Mouse (Mus musculus) MEL (cell line): Measurements from ENCODE around the gene Cbx4. TPM values are rescaled to one million over a fixed set of nuclear protein-coding genes. Genes with fewer than 3 reads are reported as not detected.

Experiments
- DNase-seq: peaks from one replicate; pipeline ENCODE4 v3.0.0; 2011; ENCODE audit warnings: low read depth, low spot score
- H3K27ac ChIP-seq: 2 replicates; pipeline ENCODE4 v1.5.1; 2012; ENCODE audit warnings: low read depth, mild to moderate bottlenecking, control low read depth, low read length, moderate library complexity; ENCODE audit not compliant: control insufficient read depth
- H3K27me3 ChIP-seq, 2 experiments: fragments of 150-350 bp in 1 of 2; sonication (generic) in 1 of 2; 2 replicates each; pipeline ENCODE4 v1.6.1; 2012; ENCODE audit warnings: low read length in 2 of 2, mild to moderate bottlenecking in 2 of 2, improper control_type of control experiment in 1 of 2, moderate library complexity in 1 of 2; ENCODE audit not compliant: insufficient read depth in 2 of 2, control insufficient read depth in 1 of 2
- H3K36me3 ChIP-seq, 2 experiments: 2 replicates each; pipeline ENCODE4 v1.6.1; 2012 to 2014; ENCODE audit warnings: low read length in 2 of 2, improper control_type of control experiment in 1 of 2, inconsistent platforms in 1 of 2, mild to moderate bottlenecking in 1 of 2; ENCODE audit not compliant: insufficient read depth in 2 of 2, control insufficient read depth in 1 of 2
- H3K4me1 ChIP-seq, 2 experiments: fragments of 150-350 bp in 1 of 2; sonication (generic) in 1 of 2; 2 replicates each; pipeline ENCODE4 v1.6.1; 2012; ENCODE audit warnings: low read length in 2 of 2, improper control_type of control experiment in 1 of 2, mild to moderate bottlenecking in 1 of 2; ENCODE audit not compliant: insufficient read depth in 2 of 2, control insufficient read depth in 1 of 2
- H3K4me3 ChIP-seq, 2 experiments: fragments of 150-350 bp in 1 of 2; sonication (generic) in 1 of 2; 2 replicates each; pipeline ENCODE4 v1.5.1; 2012; ENCODE audit warnings: low read depth in 2 of 2, low read length in 2 of 2, mild to moderate bottlenecking in 2 of 2, moderate library complexity in 2 of 2, control low read depth in 1 of 2, improper control_type of control experiment in 1 of 2; ENCODE audit not compliant: control insufficient read depth in 1 of 2, insufficient read depth in 1 of 2
- H3K79me2 ChIP-seq: 2 replicates; pipeline ENCODE4 v1.6.1; 2012; ENCODE audit warnings: mild to moderate bottlenecking, low read length, moderate library complexity; ENCODE audit not compliant: control insufficient read depth, poor library complexity, insufficient read depth
- H3K9ac ChIP-seq: 2 replicates; pipeline ENCODE4 v1.6.1; 2012; ENCODE audit warnings: low read depth, mild to moderate bottlenecking, control low read depth, low read length, moderate library complexity; ENCODE audit not compliant: control insufficient read depth, poor library complexity, severe bottlenecking
- H3K9me3 ChIP-seq: fragments of 150-350 bp; sonication (generic); replicated peaks from 2 replicates; pipeline ENCODE4 v1.6.1; 2012; ENCODE audit warnings: mild to moderate bottlenecking, low read length, improper control_type of control experiment, moderate library complexity; ENCODE audit not compliant: insufficient read depth
- CHD1 ChIP-seq: IDR thresholded peaks from 2 replicates; pipeline ENCODE4 v1.6.1; 2012; ENCODE audit warnings: low read depth, mild to moderate bottlenecking, inconsistent platforms, low read length, improper control_type of control experiment
- CTCF ChIP-seq, 3 experiments: IDR thresholded peaks in 2 of 3; conservative IDR thresholded peaks in 1 of 3; 2 replicates each; pipeline ENCODE4 v1.5.1; 2011 to 2012; ENCODE audit warnings: low read length in 3 of 3, low read depth in 2 of 3, mild to moderate bottlenecking in 2 of 3, improper control_type of control experiment in 1 of 3, inconsistent platforms in 1 of 3, mixed read lengths in 1 of 3, moderate library complexity in 1 of 3; ENCODE audit not compliant: control insufficient read depth in 1 of 3, insufficient read depth in 1 of 3, poor library complexity in 1 of 3, severe bottlenecking in 1 of 3
- ELF1 ChIP-seq: IDR thresholded peaks from 2 replicates; pipeline ENCODE4 v1.6.1; 2014; ENCODE audit warnings: low read depth, mild to moderate bottlenecking, inconsistent platforms, low read length, improper control_type of control experiment, moderate library complexity
- ETS1 ChIP-seq: IDR thresholded peaks from 2 replicates; pipeline ENCODE4 v1.6.1; 2012; ENCODE audit warnings: low read depth, mild to moderate bottlenecking, inconsistent platforms, low read length, improper control_type of control experiment, moderate library complexity
- GATA1 ChIP-seq: IDR thresholded peaks from 2 replicates; pipeline ENCODE4 v1.6.1; 2011; ENCODE audit warnings: low read depth, low read length, improper control_type of control experiment
- JUND ChIP-seq: IDR thresholded peaks from 2 replicates; pipeline ENCODE4 v1.6.1; 2011; ENCODE audit warnings: low read depth, mild to moderate bottlenecking, improper control_type of control experiment, low read length
- KAT2A ChIP-seq: conservative IDR thresholded peaks from 2 replicates; pipeline ENCODE4 v1.6.1; 2012; ENCODE audit warnings: low read depth, low read length, improper control_type of control experiment, inconsistent platforms
- MXI1 ChIP-seq: IDR thresholded peaks from 2 replicates; pipeline ENCODE4 v1.6.1; 2011; ENCODE audit warnings: mild to moderate bottlenecking, low read depth, low read length, improper control_type of control experiment
- MYB ChIP-seq: IDR thresholded peaks from 2 replicates; pipeline ENCODE4 v1.6.1; 2011; ENCODE audit warnings: mild to moderate bottlenecking, low read depth, low read length, improper control_type of control experiment
- MYC ChIP-seq: IDR thresholded peaks from 2 replicates; pipeline ENCODE4 v1.6.1; 2011; ENCODE audit warnings: low read depth, mild to moderate bottlenecking, low read length, improper control_type of control experiment, moderate library complexity
- NRF1 ChIP-seq: IDR thresholded peaks from 2 replicates; pipeline ENCODE4 v1.6.1; 2014; ENCODE audit warnings: low read depth, mild to moderate bottlenecking, inconsistent platforms, low read length, improper control_type of control experiment, moderate library complexity; ENCODE audit not compliant: poor library complexity, insufficient read depth, severe bottlenecking
- POLR2A ChIP-seq, 2 experiments: IDR thresholded peaks; 2 replicates each; pipeline ENCODE4 v1.6.1; 2011 to 2012; ENCODE audit warnings: low read length in 2 of 2, mild to moderate bottlenecking in 2 of 2, control low read depth in 1 of 2, improper control_type of control experiment in 1 of 2, low read depth in 1 of 2, moderate library complexity in 1 of 2; ENCODE audit not compliant: control insufficient read depth in 1 of 2, insufficient read depth in 1 of 2, poor library complexity in 1 of 2
- POLR2AphosphoS5 ChIP-seq: IDR thresholded peaks from 2 replicates; pipeline ENCODE4 v1.6.1; 2012; ENCODE audit warnings: low read depth, borderline replicate concordance, mild to moderate bottlenecking, inconsistent platforms, low read length, moderate library complexity, mixed read lengths
- RCOR1 ChIP-seq: IDR thresholded peaks from 2 replicates; pipeline ENCODE4 v1.6.1; 2012; ENCODE audit warnings: low read depth, mild to moderate bottlenecking, inconsistent platforms, low read length, improper control_type of control experiment
- SMC3 ChIP-seq: IDR thresholded peaks from 2 replicates; pipeline ENCODE4 v1.6.1; 2011; ENCODE audit warnings: low read depth, low read length, improper control_type of control experiment
- TAL1 ChIP-seq: IDR thresholded peaks from 2 replicates; pipeline ENCODE4 v1.6.1; 2012; ENCODE audit warnings: mild to moderate bottlenecking, inconsistent platforms, low read length, moderate library complexity, mixed read lengths
- TBP ChIP-seq: IDR thresholded peaks from 2 replicates; pipeline ENCODE4 v1.8.0; 2011; ENCODE audit warnings: low read depth, low read length, improper control_type of control experiment
- TCF12 ChIP-seq: IDR thresholded peaks from 2 replicates; pipeline ENCODE4 v1.6.1; 2014; ENCODE audit warnings: low read depth, mild to moderate bottlenecking, inconsistent platforms, low read length, improper control_type of control experiment, moderate library complexity
- UBTF ChIP-seq: IDR thresholded peaks from 2 replicates; pipeline ENCODE4 v1.6.1; 2012; ENCODE audit warnings: low read depth, mild to moderate bottlenecking, inconsistent platforms, low read length, improper control_type of control experiment, moderate library complexity, borderline replicate concordance; ENCODE audit not compliant: insufficient read depth
- USF2 ChIP-seq, 2 experiments: IDR thresholded peaks; 2 replicates each; pipeline ENCODE4 v1.6.1; 2011 to 2012; ENCODE audit warnings: improper control_type of control experiment in 2 of 2, low read length in 2 of 2, borderline replicate concordance in 1 of 2, inconsistent platforms in 1 of 2, low read depth in 1 of 2, mild to moderate bottlenecking in 1 of 2; ENCODE audit not compliant: insufficient read depth in 1 of 2
- ZC3H11A ChIP-seq: IDR thresholded peaks from 2 replicates; pipeline ENCODE4 v1.6.1; 2012; ENCODE audit warnings: low read depth, mild to moderate bottlenecking, inconsistent platforms, low read length, improper control_type of control experiment
- ZKSCAN1 ChIP-seq: IDR thresholded peaks from 2 replicates; pipeline ENCODE4 v1.6.1; 2012; ENCODE audit warnings: low read depth, mild to moderate bottlenecking, inconsistent platforms, low read length, improper control_type of control experiment, moderate library complexity
- ZMIZ1 ChIP-seq: IDR thresholded peaks from 2 replicates; pipeline ENCODE4 v1.6.1; 2012; ENCODE audit warnings: low read depth, mild to moderate bottlenecking, inconsistent platforms, low read length, improper control_type of control experiment, moderate library complexity
- ZNF384 ChIP-seq: IDR thresholded peaks from 2 replicates; pipeline ENCODE4 v1.6.1; 2012; ENCODE audit warnings: low read depth, mild to moderate bottlenecking, inconsistent platforms, low read length, improper control_type of control experiment
- polyA plus RNA-seq, 2 experiments: library from polyadenylated mRNA; stranded (reverse) in 1 of 2; unstranded in 1 of 2; fragments of >175 nt in 1 of 2; fragments of >200 nt in 1 of 2; gene quantifications; 2 replicates each; pipeline versions ENCODE4 v1.2.1 to v1.2.4; 2012; ENCODE audit warnings: low replicate concordance in 2 of 2, low read depth in 1 of 2; ENCODE audit not compliant: insufficient read length in 2 of 2, insufficient read depth in 1 of 2, missing spikeins in 1 of 2
- total RNA-seq: library from RNA; depleted of rRNA; stranded (reverse); fragments of 300-350 nt; gene quantifications from 2 replicates; pipeline ENCODE4 v1.2.3, GENCODE M21; 2012

Cbx4 gene
- total and polyA plus RNA-seq, 3 experiments, result 8.0 to 22.6 TPM; not detected in 1

DNA sequence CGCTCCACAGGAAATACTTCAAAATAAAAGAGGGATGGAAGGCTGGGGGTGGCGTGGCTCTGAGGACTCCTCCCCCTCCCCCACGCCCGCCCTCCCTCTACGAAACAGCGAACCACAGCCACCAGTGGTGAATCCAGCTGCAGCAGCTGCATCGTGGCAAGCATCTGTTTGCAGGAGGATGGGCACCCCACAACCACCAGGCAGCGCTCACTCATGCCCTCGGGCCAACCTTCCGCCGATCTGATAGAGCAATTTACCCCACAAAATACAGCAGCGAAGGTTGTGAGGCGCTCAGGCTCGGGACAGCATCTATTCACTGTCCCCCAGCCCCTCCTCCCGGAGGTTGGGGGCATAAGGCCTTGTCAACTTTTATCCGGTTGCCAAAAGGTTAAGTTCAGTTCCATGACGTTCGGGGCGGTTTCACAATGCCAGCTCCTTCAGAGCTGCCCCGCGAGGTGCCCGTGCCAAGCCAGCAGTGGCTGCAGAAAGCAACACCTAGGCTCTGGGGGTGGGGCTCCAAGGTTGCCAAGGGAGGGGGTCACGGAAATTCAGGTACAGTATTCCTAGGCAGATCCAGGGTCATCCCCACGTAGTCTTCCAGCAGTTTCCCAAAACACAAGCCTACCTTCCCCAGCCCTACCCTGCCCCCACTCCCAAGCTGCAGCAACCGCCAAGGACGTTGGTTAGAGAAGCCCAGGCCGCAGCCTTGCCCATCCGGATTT, 2.1 kb downstream of the Cbx4 start:
- no peaks in the 10 kb centered on the region for H3K27me3 ChIP-seq
- H3K36me3 ChIP-seq, result peaks cover 3 to 7% of the 10 kb centered on the region in 2 experiments; a peak in 3 of 4 replicates

DNA sequence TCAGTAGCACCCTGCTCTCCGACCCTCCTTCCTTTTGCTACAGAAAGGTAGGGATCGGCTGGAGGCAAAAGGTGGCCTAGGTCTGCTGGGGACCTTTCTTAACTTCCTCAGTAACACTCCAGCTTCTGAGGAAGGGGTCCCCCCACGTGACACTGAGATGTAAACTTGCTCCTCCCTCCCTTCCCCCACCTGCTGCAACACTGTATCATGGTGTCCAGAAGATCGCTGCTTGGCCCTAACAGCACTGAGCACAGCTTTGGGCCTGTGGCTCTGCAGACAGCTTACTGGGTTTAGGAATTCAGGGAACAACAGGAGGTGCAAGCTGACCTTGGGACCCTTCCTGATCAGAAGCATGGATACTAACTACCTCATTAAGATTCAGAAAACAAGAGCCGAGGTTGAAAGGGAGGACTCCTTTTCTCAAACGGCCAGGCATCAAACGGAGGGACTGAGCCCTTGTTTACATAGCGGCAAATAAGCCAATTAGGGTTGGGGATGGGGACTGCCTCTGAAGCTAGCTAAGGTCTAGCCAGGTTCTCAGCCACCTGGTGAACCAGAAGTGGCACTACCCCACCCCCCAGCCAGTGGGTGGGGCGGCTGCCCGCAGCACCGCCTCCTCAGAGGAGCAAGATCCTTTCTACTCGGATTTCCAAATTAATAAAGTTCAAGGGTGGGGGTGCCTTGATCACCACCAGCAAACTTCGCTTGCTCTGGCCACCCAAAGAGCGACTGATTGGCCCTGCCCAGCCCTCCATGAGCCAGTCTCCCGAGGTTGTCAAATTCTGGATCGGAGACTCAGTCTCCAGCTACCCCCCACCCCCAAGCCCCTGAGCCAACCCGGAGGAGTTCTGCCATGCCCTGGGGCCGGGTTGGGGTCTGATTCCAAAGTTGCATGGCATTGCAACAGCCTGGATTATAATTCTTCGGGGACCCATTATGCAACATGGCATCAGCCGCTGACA, 3.1 kb downstream of the Cbx4 start:
- DNase-seq, result no peak
- H3K9ac ChIP-seq, result no peak overlapping the region
- H3K4me1 ChIP-seq, result peaks cover 0 to 14% of the 10 kb centered on the region in 2 experiments; a peak in 1 of 4 replicates
- TF ChIP-seq CTCF (IDR thresholded peaks at IDR 0.05 in 2 of 3, conservative IDR thresholded peaks at IDR 0.05 in 1 of 3; ENCODE audit: control insufficient read depth in 1 of 3, insufficient read depth in 1 of 3, low read depth in 2 of 3, low read length in 3 of 3, poor library complexity in 1 of 3, severe bottlenecking in 1 of 3) (no peak), ZMIZ1 (no peak), CHD1 (no peak), USF2 (IDR thresholded peaks at IDR 0.05; ENCODE audit: borderline replicate concordance in 1 of 2, insufficient read depth in 1 of 2, low read depth in 1 of 2, low read length in 2 of 2) (no peak), TCF12 (no peak), ETS1 (no peak), KAT2A (no peak), POLR2A (IDR thresholded peaks at IDR 0.05; ENCODE audit: control insufficient read depth in 1 of 2, insufficient read depth in 1 of 2, low read depth in 1 of 2, low read length in 2 of 2, poor library complexity in 1 of 2) (no peak; a peak in 1 of 4 replicates), JUND (no peak), SMC3 (no peak), MYB (no peak), ELF1 (no peak), RCOR1 (no peak), GATA1 (no peak), TBP (no peak), POLR2AphosphoS5 (no peak), ZKSCAN1 (no peak), UBTF (no peak)
- TF ChIP-seq, all 39 proteins: peak for 0
- Histone ChIP-seq H3K27me3 (no peaks in the 10 kb centered on the region), H3K4me3 (no peak overlapping the region), H3K9me3 (no peaks in the 10 kb centered on the region), H3K36me3 (peaks cover 3 to 7% of the 10 kb centered on the region in 2 experiments; a peak in 3 of 4 replicates), H3K79me2 (peaks cover 23% of the 10 kb centered on the region), H3K27ac (no peak overlapping the region)

More for the DNA sequence above, 2.1 kb downstream of the Cbx4 start:
- Histone ChIP-seq H3K79me2 (peaks cover 23% of the 10 kb centered on the region), H3K9me3 (no peaks in the 10 kb centered on the region)
- DNase-seq, result no peak
- TF ChIP-seq ELF1, result no peak
- TF ChIP-seq NRF1, result no peak
- no peak for TF ChIP-seq MXI1
- no peak for TF ChIP-seq POLR2A (IDR thresholded peaks at IDR 0.05; ENCODE audit: control insufficient read depth in 1 of 2, insufficient read depth in 1 of 2, low read depth in 1 of 2, low read length in 2 of 2, poor library complexity in 1 of 2)
- TF ChIP-seq MYC, result no peak
- no peak for TF ChIP-seq TAL1
- TF ChIP-seq TCF12, result no peak
- no peak for TF ChIP-seq ZNF384
- TF ChIP-seq JUND, result no peak
- no peak for TF ChIP-seq RCOR1
- no peak for TF ChIP-seq ZC3H11A
- TF ChIP-seq, all 39 proteins: peak for 0
- peaks cover 0 to 14% of the 10 kb centered on the region in 2 experiments; a peak in 1 of 4 replicates for H3K4me1 ChIP-seq
- H3K9ac ChIP-seq, result peak overlapping the region; percentile 95
- H3K27ac ChIP-seq, result no peak overlapping the region
- H3K4me3 ChIP-seq, result peak overlapping the region in 1 of 2 experiments; percentile 95; a peak in 2 of 4 replicates
